Mouse (Mus musculus) regulatory T cell (primary cell): ENCODE measurements around the gene Tiparp.

ENCODE experiments used
- in situ Hi-C: fragments of 300-600 bp; cut with MboI, MseI; formaldehyde crosslinking; loops from one replicate; pipeline ENCODE4 v1.15.1; 2025; ENCODE audit warnings: high pct_unique_total_duplicates

Gene Tiparp

DNA sequence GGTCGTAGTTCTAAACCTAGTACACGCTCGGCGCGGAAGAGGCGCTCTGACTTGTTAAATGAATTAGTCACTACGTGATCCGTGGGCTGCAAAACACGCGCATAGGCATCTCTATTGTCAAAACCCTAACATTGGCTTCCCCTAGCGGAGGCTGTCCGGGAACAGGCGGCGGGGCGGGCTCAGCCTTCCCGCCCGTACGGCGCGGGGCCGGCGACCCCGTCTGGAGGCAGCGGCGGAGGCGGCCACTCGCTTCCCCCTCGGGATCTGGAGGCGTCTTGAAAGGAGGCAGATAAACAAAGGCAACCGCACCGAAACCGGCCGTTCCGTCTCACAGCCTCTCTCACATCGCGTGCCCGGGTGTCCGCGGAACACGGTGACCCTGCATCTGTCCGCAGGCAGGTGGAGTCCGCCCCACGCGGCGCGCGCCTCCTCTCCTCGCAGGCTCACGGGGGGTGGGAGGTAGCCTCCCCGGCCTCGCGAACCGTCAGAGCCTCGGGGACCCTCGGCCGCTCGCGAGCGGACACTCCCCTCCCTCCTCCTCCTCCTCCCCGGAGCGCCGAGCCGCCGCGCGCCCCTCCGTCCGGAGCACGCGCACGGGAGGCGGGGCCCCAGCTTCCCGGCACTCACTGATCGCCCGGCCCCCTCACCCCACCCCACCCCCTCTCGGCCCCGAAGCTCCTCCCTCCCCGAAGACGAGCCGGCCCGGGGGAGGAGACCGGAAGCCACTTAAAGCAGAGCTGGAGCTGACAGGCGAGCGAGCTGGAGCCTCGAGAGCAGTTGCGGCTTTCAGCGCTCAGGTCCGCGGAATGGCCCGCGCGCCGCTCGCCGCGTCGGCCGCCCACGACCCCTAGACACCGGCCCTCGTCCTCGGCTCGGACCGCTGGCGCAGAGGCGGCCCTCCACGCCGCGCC is at the start of gene Tiparp:
Gene Tiparp (plus strand): TSS at position 720 of the 911 bp plus-strand sequence.
- in situ Hi-C loops: loop anchor here (5.0 to 10.0 kb wide), 3 partner anchors 57 to 1553 kb away; partner anchors contain the start of gene Gmps

DNA sequence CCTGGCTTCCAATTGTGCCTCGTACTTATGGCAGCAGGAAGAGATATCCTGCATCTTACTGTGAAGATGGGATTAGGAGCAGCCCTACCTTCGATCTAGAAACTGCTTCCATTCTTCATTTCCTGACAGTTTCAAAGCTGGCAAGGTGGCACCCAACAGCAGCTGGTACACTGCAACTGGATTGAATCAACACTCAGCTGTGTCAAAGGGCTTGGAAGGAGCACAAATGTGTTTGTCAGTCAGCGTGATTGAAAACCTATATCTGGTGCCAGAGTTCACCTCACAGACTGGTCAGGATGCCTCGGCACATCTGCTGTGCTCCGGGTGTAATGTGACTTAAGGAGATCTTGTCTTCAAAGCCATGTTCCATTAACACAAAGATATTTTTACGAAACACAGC is 47.5 kb upstream of the Tiparp start:
- in situ Hi-C loops: no loop called here

DNA sequence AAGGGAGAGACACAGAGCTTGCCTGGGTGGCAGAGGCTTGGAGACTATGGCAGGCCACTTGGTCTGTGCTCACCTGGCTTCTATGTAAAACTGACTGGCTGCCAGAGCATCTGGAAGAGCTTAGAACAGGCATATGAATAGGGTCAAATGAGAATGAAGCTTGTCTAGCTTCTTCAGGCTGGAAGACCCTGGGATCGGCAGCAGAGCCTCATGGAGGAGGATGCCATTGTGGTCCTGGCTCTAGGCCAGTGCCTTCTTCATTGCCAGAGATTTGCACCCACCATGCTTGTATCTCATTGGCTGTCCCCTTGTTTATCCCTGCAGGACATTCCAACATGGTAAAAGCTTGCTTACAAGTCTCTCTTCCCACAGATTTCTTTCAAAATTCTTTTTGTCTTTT is 45.9 kb upstream of the Tiparp start:
- in situ Hi-C loops: no loop called here

DNA sequence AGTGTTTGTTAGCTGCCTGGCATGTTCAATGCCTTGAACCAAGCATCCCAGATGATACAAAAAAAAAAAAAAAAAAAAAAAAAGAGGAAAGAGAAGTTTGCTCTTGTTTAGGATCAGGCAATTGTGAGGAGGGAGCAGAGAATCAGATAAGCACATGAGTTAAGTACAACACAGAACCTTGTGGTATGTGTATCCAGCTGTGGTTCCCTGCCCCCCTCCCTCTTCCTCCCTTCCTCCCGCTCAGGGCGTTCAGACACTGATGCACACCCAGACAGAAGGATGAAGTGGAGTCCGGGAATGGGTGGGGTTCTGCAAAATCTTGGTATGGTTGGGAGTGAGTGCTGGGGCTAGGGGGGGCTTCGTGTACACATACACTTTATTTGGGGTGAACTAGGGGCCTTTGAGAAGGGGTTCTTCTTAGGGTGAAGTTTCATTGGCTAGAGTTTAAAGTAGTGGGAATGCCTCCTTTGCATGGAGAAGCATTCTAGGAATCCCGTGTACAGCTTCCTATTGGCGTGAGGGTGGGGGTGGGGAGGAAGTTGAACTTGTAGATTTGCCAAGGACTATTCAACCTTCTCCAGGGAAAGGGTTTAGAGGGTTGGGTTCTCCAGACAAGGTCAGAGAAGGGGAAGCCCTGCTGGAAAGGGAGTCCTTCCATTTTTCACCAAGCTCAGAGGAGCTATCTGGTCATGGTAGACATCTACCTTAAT is 45.4 kb upstream of the Tiparp start:
- in situ Hi-C loops: no loop called here

DNA sequence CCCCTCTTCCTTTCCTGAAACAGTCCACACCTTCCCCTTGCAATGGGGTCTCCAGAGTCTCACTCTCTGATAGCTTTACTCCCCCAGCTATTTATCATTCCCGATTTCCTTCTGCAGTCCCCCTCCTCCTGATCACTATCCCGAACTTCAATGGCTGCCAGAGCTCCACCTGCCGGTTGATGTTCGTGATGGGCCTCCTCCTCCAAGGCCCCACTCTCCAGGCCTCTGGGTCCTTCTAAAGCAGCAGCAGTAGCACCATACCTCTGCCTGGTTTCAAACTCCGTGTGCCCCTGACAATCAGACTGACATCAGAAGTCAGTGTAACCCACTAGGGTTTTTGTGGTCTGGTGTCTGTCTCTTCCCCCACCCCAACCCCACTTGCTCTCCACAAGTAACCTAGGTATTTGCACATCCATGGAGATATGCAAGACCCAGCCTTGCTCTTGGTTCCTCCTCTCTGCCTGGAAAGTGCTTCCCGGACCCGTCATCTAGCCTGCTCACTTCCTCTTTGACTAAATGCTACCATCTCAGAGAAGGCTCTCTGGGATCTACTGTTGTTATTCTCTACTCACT is 44.0 kb upstream of the Tiparp start:
- in situ Hi-C loops: no loop called here

DNA sequence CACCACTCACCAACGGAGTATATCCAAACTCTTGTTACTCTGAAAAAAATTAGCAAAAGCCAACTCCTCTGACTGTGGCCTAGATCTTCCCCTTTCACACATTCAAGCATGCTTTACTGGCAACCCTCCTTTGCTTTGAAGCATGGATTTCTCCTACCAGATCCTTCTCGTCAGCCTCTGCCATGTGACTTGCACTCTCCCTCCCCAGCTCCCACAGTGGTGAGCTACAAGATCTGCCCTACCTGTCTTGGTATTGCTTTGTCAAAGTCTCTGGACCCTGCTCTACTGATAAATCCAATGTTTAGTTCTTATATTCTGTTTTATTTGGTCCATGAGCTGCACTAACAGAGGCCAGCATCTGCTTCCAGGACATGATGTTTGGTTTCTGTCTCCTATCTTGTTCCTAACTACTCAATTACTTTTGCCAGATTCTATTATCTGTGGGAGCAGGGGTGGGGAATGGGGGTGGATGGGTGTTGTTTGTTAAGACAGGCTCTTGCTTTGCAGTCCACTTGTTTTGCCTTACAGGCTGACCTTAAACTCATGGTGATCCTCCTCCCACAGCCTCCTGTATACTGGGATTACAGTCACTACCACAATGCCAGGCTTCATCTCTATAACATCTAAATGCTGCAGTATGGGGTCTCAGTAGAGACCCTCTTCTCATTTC is 40.7 kb upstream of the Tiparp start:
- in situ Hi-C loops: no loop called here

DNA sequence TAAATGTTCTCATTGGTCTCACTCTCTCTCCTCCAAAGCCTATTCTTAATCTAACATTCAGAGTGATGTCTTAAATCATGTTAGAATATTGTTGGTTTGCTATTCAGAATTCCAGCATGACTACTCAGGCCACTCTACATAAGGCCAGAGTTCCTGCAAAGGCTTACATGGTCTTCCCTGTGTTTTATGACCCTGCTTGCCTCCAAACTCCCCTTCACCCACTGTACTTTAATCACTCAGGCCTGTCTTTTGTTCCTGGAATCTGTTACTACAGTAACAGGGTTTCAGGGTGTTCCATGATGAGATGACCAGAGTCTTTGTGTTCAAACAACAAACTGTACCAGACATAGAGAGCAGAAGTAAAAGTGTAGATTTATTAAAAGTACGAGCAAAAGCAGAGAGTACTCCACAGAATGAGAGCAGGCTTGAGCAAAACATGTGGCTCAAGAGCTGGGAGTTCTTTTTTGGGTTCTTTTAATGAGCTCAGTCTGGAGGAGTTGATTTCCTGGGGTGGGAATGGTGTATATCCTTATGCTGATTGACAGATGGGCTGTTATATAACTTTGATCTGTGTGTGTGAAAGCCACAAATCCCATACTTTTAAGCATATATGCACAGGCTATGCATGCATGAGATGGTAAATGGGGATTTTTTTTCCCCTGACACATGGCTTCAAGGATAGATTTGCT is 39.5 kb upstream of the Tiparp start:
- in situ Hi-C loops: no loop called here

DNA sequence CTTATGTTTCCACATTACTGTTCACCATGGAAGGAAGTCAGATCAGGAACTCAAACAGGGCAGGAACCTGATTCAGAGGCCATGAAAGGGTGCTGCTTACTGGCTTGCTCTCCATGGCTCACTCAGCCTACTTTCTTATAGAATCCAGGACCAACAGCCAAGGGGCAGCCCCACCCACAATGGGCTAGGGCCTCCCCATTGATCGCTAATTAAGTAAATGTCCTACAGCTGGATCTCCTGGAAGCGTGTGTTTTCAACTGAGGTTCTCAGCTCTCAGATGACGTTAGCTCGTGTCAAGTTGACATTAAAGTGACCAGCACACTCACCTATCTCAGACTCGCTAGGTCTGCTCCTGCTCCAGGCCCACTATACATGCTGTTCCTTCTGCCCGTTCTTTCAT is 38.6 kb upstream of the Tiparp start:
- in situ Hi-C loops: no loop called here

DNA sequence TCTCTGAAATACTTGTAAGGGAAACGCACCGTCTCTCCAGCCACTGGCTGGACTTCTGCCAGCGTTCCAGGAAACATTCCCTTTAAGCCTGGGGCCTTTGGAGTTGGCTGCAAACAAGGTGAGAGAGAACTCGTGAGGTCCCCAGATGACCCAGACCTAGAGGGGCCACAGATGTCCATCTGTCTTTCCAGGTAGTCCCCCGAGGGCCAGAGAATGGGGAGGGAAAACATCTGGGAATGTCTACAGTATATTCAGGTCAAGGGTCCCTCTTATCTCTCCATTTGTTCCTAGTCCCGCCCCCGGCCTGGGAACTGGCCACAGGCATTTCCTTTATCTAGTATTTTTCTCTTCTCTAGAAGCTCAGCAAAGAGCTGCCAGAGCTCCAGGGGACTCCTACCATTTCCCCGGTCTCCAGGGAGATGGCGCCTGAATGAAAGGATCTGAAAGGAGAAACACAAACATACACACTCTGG is 33.9 kb upstream of the Tiparp start:
- in situ Hi-C loops: no loop called here

DNA sequence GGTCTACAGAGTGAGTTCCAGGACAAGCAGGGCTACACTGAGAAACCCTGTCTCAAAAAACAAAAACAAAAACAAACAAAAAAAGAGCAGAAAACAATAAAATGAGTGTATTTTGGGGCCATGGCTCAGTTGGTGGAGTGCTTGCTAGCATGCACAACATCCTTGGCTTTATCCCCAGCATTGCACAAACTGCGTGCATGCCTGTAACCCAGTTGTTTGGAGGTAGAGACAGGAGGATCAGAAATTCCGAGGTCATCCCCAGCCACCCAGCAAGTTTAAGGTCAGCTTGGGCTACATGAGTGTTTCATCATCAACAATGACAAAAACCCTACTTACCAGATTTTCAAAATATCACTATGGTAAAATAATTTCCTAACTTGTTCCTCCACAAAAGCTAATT is 20.4 kb upstream of the Tiparp start:
- in situ Hi-C loops: no loop called here

DNA sequence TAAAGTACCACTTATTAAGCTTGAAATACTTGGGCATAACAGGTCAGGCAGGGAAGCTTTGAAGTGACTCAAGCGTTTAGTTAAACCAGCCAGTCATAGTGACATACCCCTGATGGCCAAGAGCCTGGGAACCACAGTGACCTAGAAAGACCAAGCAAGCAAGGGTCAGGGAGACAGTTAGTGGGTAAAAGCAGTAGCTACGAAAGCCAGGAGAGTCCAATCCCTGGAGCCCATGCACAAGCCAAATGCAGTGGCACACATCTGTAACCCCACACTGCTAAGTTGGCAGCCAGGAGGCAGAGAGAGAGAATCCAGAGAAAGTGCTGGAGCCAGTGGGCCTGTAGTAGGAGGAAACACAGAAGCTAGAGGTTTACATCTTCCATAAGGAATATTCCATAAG is 17.6 kb upstream of the Tiparp start:
- in situ Hi-C loops: no loop called here

DNA sequence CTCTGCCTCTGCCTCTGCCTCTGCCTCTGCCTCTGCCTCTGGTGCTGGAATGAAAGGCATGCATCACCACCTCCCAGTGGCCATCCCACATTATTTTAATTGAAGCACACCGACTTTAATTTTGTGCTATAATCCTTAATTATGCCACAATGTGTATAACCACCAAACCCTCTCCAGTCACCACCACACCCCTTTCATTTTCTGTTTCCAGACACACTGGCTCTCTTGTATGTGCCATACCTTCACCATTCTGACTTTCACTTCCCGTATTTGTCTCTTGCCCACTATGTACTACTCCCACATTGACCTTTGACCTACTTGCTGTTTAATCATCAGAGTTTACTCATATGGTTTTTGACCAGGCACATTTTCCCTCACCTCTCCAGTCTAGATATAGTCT is 12.5 kb upstream of the Tiparp start:
- in situ Hi-C loops: no loop called here

DNA sequence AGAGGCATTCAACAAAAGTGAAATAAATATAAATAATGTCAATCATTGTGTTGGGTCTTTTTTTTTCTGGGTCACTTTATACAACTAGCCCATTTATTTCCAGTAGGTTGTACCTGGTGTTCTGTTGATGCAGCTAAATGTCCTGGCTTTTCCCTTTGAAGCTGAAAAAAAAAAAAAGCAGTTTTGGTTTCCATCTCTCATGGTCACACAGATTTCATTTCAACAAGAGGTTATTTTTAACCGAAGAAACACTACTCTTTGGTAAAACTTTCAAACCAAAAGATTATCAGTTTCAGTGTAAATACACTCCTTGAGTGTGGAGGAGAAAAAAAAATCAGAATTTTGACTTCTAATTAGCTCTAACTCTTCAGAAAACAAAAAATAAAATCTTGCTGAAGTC is 11.7 kb upstream of the Tiparp start:
- in situ Hi-C loops: no loop called here

DNA sequence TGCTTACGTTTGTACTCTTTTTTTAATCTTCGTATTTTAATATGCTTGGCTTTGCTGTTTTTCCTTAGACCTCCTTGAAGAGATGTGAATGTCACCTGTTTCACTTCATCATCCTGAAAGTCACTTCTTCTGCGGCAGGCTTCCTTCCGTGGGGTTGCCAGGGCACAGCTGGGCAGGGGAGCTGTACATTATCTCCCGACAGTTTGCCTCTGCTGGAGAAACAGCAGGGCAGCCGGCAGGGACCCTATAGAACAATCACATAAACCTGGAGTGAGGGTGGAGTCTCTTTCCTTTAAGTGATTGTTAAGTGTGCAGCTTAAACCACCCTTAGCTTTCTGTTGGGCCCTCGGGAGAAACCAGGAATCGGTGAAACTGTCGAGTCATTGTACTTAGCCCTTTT is 11.1 kb upstream of the Tiparp start:
- in situ Hi-C loops: no loop called here

DNA sequence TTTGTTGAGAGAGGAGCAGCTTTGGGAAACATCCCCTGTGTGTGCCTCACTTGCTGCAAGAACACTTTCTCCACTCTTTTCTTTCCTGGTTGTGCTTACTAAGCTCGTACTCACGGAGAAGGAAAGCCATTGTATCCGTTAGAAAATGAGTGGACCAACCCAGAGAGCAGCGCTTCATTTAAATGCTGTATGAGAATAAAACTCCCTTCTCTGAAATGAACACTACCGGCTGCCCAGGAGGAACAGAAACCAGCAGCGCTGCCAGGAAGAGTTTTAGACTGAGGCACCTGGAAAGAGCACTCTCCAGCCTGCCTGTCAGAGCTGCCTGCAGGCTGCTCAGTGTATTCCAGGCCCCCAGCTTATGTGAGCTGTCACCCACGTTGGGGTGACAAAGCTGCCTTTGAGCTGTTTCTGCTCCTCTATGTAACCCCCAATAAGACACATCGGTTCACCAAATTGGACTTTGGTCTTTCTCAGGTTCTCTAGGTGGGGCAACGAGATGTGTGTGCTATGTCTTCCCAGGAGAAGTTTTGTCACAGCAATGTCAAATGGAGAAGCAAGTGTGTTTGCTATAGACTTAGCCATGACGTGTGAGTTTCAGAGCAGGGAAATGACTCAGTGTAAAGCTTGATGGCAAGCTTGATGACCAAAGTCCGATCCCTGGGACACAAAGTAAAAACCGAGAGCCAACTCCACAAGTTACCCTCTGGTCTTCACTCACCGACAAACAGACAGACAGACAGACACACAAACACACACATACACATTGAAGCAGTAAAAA is 10.3 kb upstream of the Tiparp start:
- in situ Hi-C loops: no loop called here

DNA sequence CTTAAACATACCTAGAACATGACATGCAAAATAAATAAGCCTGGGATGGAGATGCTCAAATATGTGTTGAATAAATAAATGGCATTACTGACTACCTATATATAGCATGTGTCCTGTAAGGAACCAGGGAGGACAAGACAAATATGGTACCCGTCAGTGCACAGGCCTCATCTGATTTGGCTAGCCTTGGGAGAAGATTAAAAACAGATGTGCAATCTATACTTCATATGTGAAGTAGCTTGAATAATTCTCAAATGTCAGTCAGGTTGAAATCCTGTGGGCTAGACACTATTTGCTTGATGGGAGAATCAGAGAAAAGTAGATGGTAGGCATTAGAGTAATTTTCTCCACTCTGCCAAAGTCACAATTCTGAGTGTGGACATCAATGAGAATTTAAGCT is 6.8 kb upstream of the Tiparp start:
- in situ Hi-C loops: loop anchor here (10.0 kb wide), 2 partner anchors 63 to 1547 kb away; partner anchors contain the start of gene Gmps

DNA sequence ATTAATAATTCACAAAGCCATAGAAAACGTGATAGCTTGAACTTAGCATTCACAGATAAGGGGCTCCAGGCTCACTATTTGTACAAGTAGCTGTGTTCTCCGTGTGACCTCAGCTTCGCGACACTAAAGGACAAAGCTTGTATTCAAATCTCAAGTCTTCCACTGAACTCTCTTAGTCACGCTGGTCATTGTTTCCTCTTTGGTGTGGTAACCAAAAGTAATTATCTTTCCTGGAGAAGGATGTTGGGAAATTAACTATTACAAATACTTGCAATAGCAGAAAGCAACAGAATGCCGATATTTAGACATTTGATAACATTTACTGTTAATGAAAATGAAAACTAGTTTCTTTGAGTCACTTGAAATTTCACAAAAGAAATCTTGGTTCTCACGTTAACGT is 4.8 kb upstream of the Tiparp start:
- in situ Hi-C loops: loop anchor here (10.0 kb wide), 2 partner anchors 61 to 1549 kb away; partner anchors contain the start of gene Gmps

DNA sequence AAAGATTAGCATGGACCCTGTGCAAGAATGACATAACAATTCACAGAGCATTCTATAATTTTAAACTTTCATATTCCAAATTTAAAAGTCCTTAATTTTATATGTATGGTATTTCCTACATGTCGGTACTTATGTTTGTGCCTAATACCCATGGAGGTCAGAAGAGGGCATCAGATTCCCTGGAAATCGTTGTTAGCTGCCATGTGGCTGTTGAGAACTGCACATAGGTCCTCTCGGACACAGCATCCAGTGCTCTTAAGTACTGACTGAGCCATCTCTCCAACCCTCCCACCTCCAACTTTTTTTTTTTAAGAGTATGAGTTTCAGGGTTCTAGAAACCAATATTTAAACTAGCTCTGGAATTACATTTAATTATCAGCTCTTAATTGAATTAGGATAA is 2.5 kb upstream of the Tiparp start:
- in situ Hi-C loops: loop anchor here (5.0 to 10.0 kb wide), 3 partner anchors 59 to 1551 kb away; partner anchors contain the start of gene Gmps

DNA sequence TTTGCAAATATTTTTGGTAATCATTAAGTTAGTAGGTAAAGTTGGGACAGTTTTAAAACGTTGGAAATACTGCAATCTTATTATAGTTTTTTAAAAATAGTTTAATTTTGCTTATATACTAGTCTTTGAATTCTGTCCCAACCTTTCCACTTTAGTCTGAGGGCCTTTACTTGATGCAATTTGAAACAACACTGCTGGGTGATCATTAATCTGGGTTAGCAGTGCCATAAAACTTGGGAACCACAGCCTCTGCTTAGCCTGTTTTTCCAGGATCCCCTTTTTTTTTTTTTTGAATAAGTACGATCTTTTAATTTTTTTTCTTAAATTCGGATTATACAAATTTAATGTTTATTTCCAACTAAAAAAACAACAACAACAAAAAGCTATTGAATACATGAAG is 1.0 kb upstream of the Tiparp start:
- in situ Hi-C loops: loop anchor here (5.0 to 10.0 kb wide), 3 partner anchors 58 to 1552 kb away; partner anchors contain the start of gene Gmps
